Mouse (Mus musculus): ENCODE measurements around the gene Herc4. TPM values are rescaled to one million over a fixed set of nuclear protein-coding genes. Genes with fewer than 3 reads are reported as not detected.

The Herc4 gene
- polyA plus RNA-seq, 1 experiment from 2014 or later: 27.0 TPM

DNA sequence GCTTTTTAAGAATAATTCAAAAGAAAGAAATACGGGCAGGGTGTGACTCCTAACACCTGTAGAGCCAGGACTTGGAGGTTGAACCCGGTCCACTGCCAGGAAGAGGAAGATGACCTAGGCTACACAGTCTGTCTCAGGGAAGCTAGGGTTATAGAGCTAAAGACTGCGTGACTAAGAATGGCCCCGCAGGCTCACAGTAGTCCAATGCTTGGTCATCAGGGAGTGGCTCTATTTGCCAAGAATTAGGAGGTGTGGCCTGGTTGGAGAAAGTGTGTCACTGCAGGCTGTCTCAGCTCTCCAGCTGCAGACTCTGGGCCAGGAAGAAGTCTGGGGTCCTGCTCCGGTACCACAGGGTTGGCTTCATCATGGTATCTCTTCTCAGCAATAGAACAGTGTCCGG, 6.9 kb upstream of the Herc4 start:
- no peak overlapping the region for H3K9ac ChIP-seq (ENCODE audit: low read depth, low read length)
- no peak overlapping the region for H3K4me2 ChIP-seq (ENCODE audit: low read length)
- no peak overlapping the region for H3K27ac ChIP-seq
- H3K27me3 ChIP-seq (ENCODE audit: insufficient read depth, low read length): no peaks in the 10 kb centered on the region
- DNase-seq (ENCODE audit: low spot score) (no peak), ATAC-seq (replicated peaks; ENCODE audit: low FRiP score, low read depth) (no peak)
- H3K9me3 ChIP-seq (replicated peaks; ENCODE audit: low read length): no peaks in the 10 kb centered on the region
- H3K4me3 ChIP-seq (replicated peaks; ENCODE audit: low read depth, low read length): no peak overlapping the region
- H3K4me1 ChIP-seq (replicated peaks; ENCODE audit: insufficient read depth, low read length): no peaks in the 10 kb centered on the region
- no peaks in the 10 kb centered on the region for H3K36me3 ChIP-seq (ENCODE audit: insufficient read depth, low read length)
- TF ChIP-seq CTCF (IDR thresholded peaks at IDR 0.05; ENCODE audit: low read depth): no peak
- WGBS: 94% methylated on average over 6 of the region's 6 CpGs

DNA sequence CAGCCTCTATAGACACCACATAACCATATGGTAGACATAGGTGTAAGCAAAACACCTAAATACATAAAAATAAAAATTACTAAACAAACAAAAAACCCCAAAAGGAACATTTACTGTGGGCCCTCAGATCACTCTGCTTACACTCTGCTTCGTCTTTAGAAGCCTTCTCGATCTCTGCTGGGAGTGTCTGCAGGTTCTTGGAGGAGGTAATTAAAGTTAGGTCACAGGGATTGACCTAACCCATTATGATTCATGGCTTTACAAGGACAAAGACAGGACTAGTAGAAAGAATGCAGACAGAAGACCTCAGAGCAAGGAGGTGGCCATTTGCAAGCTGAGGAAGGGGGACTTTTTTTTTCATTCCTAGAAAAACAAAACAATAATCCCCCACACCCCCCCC, 6.4 kb upstream of the Herc4 start:
- 43% methylated on average over 2 of the region's 2 CpGs for whole genome bisulfite sequencing

GRCm38 (mm10) chr10:63238090-63238489, 5.5 kb upstream of the Herc4 start:
- 75% methylated on average over 4 of the region's 4 CpGs for WGBS
- DNase-seq (ENCODE audit: low spot score) (no peak), ATAC-seq (replicated peaks; ENCODE audit: low FRiP score, low read depth) (no peak)

More for the DNA sequence above, 6.4 kb upstream of the Herc4 start:
- Histone ChIP-seq H3K27ac (no peak overlapping the region), H3K9ac (ENCODE audit: low read depth, low read length) (no peak overlapping the region), H3K4me3 (replicated peaks; ENCODE audit: low read depth, low read length) (no peak overlapping the region), H3K9me3 (replicated peaks; ENCODE audit: low read length) (no peaks in the 10 kb centered on the region), H3K4me1 (replicated peaks; ENCODE audit: insufficient read depth, low read length) (no peaks in the 10 kb centered on the region), H3K4me2 (ENCODE audit: low read length) (no peak overlapping the region), H3K36me3 (ENCODE audit: insufficient read depth, low read length) (no peaks in the 10 kb centered on the region), H3K27me3 (ENCODE audit: insufficient read depth, low read length) (no peaks in the 10 kb centered on the region)
- ATAC-seq (replicated peaks; ENCODE audit: low FRiP score, low read depth) (no peak), DNase-seq (ENCODE audit: low spot score) (no peak)
- no peak for TF ChIP-seq CTCF (IDR thresholded peaks at IDR 0.05; ENCODE audit: low read depth)

GRCm38 (mm10) chr10:63239848-63240247, 3.8 kb upstream of the Herc4 start:
- no peak overlapping the region for H3K9ac ChIP-seq (ENCODE audit: low read depth, low read length)
- no peaks in the 10 kb centered on the region for H3K9me3 ChIP-seq (replicated peaks; ENCODE audit: low read length)
- no peak overlapping the region for H3K4me3 ChIP-seq (replicated peaks; ENCODE audit: low read depth, low read length)
- DNase-seq (ENCODE audit: low spot score): no peak
- no peaks in the 10 kb centered on the region for H3K36me3 ChIP-seq (ENCODE audit: insufficient read depth, low read length)
- 85% methylated on average over 2 of the region's 2 CpGs for WGBS
- peaks cover 6% of the 10 kb centered on the region; the same call in 1 of the 2 replicates for H3K4me1 ChIP-seq (replicated peaks; ENCODE audit: insufficient read depth, low read length)
- no peak for ATAC-seq (replicated peaks; ENCODE audit: low FRiP score, low read depth)
- TF ChIP-seq CTCF (IDR thresholded peaks at IDR 0.05; ENCODE audit: low read depth): no peak
- no peaks in the 10 kb centered on the region for H3K27me3 ChIP-seq (ENCODE audit: insufficient read depth, low read length)
- no peak overlapping the region for H3K4me2 ChIP-seq (ENCODE audit: low read length)
- no peak overlapping the region for H3K27ac ChIP-seq

More at GRCm38 (mm10) chr10:63238090-63238489, 5.5 kb upstream of the Herc4 start:
- peaks cover 6% of the 10 kb centered on the region; the same call in 1 of the 2 replicates for H3K4me1 ChIP-seq (replicated peaks; ENCODE audit: insufficient read depth, low read length)
- TF ChIP-seq CTCF (IDR thresholded peaks at IDR 0.05; ENCODE audit: low read depth): no peak
- H3K9me3 ChIP-seq (replicated peaks; ENCODE audit: low read length): no peaks in the 10 kb centered on the region
- H3K4me3 ChIP-seq (replicated peaks; ENCODE audit: low read depth, low read length): no peak overlapping the region
- no peaks in the 10 kb centered on the region for H3K27me3 ChIP-seq (ENCODE audit: insufficient read depth, low read length)
- H3K27ac ChIP-seq: no peak overlapping the region
- H3K4me2 ChIP-seq (ENCODE audit: low read length): no peak overlapping the region
- no peak overlapping the region for H3K9ac ChIP-seq (ENCODE audit: low read depth, low read length)
- H3K36me3 ChIP-seq (ENCODE audit: insufficient read depth, low read length): no peaks in the 10 kb centered on the region

DNA sequence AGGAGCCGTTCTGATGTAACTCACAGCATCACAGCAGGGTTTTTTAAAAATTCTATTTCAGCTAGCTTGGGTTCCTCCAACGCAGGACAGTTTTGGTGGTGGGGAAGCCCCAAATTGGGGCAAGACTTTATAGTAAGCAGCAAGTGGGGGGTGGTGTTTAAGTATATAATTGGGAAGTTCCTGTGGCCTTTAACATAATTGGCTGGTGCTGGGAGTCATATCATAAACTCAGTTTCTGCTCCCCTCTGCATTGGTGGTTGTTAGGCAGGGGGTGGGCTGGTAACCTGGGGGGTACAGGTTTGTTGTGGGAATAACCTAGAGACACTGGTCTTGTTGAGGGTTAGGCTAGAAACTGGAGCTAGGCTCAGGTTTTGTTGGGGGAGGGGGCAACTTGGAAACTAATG, 2.7 kb upstream of the Herc4 start:
- TF ChIP-seq CTCF (IDR thresholded peaks at IDR 0.05; ENCODE audit: low read depth): no peak
- H3K9me3 ChIP-seq (replicated peaks; ENCODE audit: low read length): no peaks in the 10 kb centered on the region
- H3K4me3 ChIP-seq (replicated peaks; ENCODE audit: low read depth, low read length): no peak overlapping the region
- DNase-seq (ENCODE audit: low spot score) (no peak), ATAC-seq (replicated peaks; ENCODE audit: low FRiP score, low read depth) (no peak)
- no peak overlapping the region for H3K27ac ChIP-seq
- no peaks in the 10 kb centered on the region for H3K27me3 ChIP-seq (ENCODE audit: insufficient read depth, low read length)
- no peaks in the 10 kb centered on the region for H3K36me3 ChIP-seq (ENCODE audit: insufficient read depth, low read length)
- no peak overlapping the region for H3K9ac ChIP-seq (ENCODE audit: low read depth, low read length)
- WGBS: 74% methylated on average over 2 of the region's 2 CpGs
- peaks cover 9% of the 10 kb centered on the region; the same call in 1 of the 2 replicates for H3K4me1 ChIP-seq (replicated peaks; ENCODE audit: insufficient read depth, low read length)
- H3K4me2 ChIP-seq (ENCODE audit: low read length): no peak overlapping the region

- H3K27me3 ChIP-seq (ENCODE audit: insufficient read depth, low read length): no peaks in the 10 kb centered on the region
- no peaks in the 10 kb centered on the region for H3K36me3 ChIP-seq (ENCODE audit: insufficient read depth, low read length)
- ATAC-seq (replicated peaks; ENCODE audit: low FRiP score, low read depth) (no peak), DNase-seq (ENCODE audit: low spot score) (peak; percentile 27)
- TF ChIP-seq CTCF (IDR thresholded peaks at IDR 0.05; ENCODE audit: low read depth): no peak
- H3K27ac ChIP-seq: peak overlapping the region; percentile 55
- peaks cover 9% of the 10 kb centered on the region; the same call in 1 of the 2 replicates for H3K4me1 ChIP-seq (replicated peaks; ENCODE audit: insufficient read depth, low read length)
- peak overlapping the region; percentile 64 for H3K4me2 ChIP-seq (ENCODE audit: low read length)
- WGBS: 18% methylated on average over 12 of the region's 12 CpGs
- H3K4me3 ChIP-seq (replicated peaks; ENCODE audit: low read depth, low read length): peak overlapping the region; percentile 90
- no peaks in the 10 kb centered on the region for H3K9me3 ChIP-seq (replicated peaks; ENCODE audit: low read length)
- peak overlapping the region; percentile 51 for H3K9ac ChIP-seq (ENCODE audit: low read depth, low read length)
Measured at GRCm38 (mm10) chr10:63242798-63243435, 693 bp upstream of the Herc4 start.

All from kidney, postnatal 0 days (tissue).